Mouse (Mus musculus) telencephalon, adult 2 months (tissue): Measurements from ENCODE around the gene Rnase1.
"Not testable (repeated sequence)": the region's sequence is repeated elsewhere in the genome, so short reads cannot be mapped to it uniquely, and the experiment has no call there.

ENCODE experiments used
- DNase-seq: peaks from one replicate; pipeline ENCODE4 v3.0.0-alpha.2; 2011; ENCODE audit warnings: low read depth, low spot score

Gene Rnase1

DNA sequence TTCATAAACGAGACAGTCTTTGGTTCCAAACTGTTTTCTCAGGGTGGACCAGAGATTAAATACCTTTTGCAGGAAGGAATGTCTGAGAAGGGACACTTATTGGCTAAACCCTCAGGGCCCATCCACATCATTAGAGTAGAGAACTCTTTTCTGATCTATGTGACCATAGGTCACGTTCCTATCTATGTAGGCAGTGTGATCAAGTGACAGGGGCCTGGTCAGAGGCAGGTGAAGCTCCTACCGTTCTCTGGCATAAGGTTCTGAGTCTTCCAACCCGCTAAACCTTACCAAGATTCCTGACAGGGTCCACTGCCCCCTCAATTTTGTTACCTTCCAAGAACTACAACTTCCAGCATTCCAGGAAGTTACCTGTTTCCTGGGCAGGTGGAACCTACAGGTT, 4.5 kb downstream of the Rnase1 start:
- no peak for DNase-seq

DNA sequence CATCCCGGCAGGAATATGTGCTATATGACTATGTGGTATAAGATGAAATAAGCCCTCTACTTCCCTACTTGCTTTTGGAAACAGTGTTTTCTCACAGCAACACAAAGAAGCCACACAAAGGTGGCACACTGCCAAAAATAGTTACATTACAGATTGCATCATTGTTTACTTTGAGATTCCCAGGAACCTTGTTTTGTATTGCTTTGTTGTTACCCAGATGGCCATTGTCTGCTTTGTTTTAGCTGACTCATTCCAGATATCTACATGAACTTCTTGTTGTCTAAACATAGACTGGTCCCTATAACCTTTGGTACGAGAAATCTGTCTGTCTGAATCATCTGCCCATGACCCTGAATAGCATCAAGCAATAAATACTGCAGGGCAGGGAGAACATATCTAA, 6.2 kb downstream of the Rnase1 start:
- DNase-seq, result no peak

GRCm38 (mm10) chr14:51132372-51132771, 14.2 kb downstream of the Rnase1 start:
- no peak for DNase-seq

DNA sequence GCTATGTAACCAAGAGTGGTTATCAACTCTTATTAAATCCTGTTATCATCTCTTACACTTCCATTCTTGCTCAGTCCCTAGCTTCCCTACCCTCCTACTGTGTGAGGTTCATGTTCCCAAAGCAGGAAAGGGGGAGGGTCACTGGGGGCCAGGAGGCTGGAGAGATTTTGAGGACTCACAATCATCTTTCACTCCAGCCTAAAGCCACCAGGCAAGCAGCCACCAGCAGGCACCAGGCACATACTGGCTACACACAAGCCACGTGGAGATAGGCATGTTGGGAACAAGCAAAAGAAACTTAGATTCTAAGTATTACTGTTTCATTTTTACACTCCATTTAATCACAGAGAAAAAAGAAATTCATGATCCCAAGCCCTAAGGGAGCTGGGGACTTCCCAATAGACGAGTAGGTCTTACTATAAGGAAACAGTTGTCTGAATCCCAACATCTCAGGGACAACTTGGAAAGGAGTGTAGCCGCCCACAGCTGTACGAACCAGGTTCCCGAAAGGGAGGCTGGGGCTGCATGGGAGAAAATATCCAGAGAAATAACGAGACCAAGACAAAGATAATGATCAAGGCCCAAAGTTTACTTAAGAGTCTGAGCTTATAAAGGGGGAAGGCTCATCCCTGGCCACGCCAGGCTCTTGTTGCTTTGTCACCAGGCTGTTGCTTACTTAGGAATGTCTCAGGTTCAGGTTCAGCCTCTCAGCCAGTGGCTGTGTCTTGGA, 15.3 kb downstream of the Rnase1 start:
- DNase-seq, result no peak

- no peak for DNase-seq
Measured at GRCm38 (mm10) chr14:51130315-51130940, 16.2 kb downstream of the Rnase1 start.

- no peak for DNase-seq
Measured at GRCm38 (mm10) chr14:51129624-51129975, 17.0 kb downstream of the Rnase1 start.

DNA sequence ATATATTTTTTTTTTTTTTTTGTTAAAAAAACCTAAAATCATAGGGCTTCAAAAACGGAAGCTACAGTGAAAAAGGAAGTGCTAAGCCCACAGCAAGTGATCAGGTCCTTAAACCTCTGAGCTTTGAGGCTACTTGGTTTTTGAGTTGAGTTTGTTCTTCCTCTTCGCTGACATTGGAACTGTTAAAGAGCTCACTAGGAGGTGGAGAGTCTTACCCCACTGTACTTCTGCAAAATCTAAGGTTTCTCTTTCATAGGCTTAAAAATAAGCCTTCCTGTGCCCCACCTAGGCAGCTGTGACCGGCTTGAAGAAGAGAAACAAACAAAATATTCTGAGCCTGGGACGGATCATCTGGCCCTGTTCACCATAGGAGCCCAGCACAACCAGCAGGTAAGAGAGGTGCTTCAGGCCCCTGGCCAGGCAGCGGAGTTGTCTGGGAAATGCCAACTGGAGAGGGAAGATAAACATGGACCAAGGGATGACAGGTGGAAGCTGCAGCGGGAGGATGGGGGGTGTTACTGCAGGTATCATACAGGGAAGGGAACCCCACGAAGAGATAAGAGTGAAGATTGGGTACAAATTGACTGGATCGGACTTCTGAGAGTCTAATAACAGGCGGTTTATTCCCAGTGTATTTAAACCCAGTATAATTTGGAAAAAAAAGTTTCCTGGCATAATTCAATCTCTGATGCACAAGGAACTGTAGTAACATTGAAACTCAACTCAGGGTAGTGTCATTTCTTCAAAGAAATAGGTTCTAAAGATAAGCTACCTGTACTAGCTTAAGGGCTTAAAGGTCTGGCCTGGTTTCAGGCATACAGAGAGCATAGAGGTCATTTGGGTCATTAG, 17.6 kb downstream of the Rnase1 start:
- no peak for DNase-seq

- DNase-seq, result no peak
Measured at GRCm38 (mm10) chr14:51127648-51128258, 18.8 kb downstream of the Rnase1 start.

GRCm38 (mm10) chr14:51125684-51126083, 20.9 kb downstream of the Rnase1 start:
- DNase-seq, result no peak

DNA sequence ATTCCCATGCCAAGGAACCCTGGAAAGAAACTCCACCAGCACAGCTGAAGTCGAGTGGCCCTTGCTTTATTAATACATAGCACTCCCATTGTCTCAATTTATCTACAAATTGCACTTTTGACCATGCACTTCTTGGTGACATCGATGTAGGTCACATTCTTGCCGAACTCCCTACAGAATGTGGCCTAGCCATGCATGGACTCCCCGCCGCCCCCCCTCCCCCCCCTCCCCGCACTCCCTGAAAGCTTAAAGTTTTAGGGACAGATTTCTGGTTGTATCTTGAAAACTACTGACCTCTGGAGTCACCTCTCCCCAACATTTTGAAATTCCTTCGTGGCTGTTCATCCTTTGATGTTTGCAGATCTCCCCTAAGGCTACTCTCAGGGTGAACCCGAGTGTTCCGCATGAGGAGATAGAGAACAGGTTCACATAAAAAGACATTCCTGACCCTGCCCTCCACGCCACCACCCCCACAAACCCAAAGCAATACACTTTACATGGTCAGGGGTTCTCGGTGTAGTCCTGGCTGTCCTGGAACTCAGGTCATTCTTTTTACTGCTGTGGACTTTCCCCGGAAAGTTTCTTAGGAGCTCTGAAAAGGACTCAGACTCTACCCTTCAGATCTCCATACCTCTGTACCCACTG, 32.5 kb downstream of the Rnase1 start, which contains the start of gene Eddm3b:
Gene Eddm3b, plus strand, starts transcription at position 511 of the 645 bp plus-strand sequence.
- no peak for DNase-seq

- DNase-seq, result no peak
Measured at GRCm38 (mm10) chr14:51113476-51113875, 33.1 kb downstream of the Rnase1 start.

DNA sequence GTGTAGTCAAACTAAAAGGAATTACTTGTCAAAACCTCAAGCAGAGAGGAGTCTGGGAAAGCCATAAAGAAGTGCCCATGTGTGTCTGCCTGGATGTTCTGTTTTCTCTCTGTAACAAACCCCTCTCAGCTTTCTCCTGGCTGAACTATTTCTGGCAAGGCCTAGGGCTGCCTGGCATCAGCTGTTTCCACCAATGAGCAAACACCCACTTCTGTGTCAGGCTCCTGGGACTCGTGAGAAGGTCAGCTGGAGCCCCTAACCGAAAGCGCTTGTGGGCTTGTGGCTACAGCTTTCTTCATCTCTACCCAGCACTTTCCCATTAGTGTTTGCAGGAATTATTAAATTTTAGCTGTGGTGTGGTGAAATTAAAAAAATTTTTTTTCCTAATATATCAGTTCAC, 34.6 kb downstream of the Rnase1 start:
- no peak for DNase-seq

DNA sequence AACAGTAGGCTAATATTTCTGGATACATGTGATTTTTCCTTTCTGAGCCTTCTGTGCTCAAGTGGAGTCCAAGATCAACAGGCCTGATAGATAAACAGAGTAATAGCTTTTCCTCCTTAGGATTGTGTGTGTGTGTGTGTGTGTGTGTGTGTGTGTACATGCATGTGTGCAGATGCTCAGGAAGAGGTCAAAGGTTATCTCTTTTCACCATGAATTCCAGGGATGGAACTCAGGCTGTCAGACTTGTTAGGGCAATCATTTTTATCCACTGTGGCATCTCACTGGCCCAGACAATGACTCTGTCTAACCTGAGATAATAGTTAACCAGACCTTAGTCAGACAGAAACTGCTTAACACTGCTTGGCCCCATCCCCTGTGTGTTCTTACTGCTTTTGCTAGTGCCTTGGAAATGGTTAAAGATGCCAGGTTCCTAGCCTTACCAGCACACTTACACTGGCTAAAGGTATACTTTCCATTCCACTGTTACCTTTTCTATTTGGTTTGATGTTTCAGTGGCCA, 40.1 kb downstream of the Rnase1 start:
- no peak for DNase-seq

- DNase-seq, result no peak
Measured at GRCm38 (mm10) chr14:51104366-51104765, 42.2 kb downstream of the Rnase1 start.

GRCm38 (mm10) chr14:51103217-51103616, 43.4 kb downstream of the Rnase1 start:
- DNase-seq, result no peak

GRCm38 (mm10) chr14:51101284-51101683, 45.3 kb downstream of the Rnase1 start:
- no peak for DNase-seq

DNA sequence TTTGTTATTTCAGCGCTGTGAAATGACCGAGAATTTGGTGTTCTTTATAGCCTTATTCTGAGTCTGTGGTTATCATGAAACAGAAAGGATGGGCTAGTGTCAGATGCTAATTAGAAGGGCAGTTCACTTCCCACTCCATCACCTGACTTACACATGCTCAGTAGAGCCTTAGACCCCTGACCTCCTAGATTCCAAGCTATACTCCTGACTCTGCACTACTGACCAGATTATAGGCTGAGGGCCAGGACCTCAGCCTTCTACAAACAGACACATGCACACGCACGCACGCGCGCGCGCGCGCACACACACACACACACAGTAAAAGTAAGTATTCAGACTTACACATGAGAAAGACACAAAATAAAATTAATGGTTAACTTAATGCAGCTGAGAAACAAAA, 47.7 kb downstream of the Rnase1 start:
- no peak for DNase-seq

DNA sequence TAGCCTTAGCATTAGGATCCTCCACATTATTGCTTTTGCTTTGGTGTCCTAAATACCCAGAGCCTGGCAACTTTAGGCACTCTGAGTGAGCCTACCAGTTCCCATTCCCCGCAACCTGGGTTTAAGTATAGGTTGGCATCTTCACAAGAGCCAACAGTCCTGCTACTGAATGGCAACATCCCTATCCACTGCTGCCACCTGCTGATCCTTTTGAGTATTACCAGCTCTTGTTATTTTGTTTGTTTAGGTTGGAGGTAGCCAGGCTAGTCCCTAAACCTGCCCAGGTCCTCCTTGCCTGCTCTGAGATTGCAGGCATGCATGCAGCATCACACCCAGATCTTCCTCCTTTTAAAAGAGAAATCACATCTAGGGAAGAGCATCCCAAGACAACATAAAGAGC, 48.3 kb downstream of the Rnase1 start:
- DNase-seq, result not testable (repeated sequence)

GRCm38 (mm10) chr14:51095736-51096524, 50.7 kb downstream of the Rnase1 start:
- no peak for DNase-seq
